Mouse (Mus musculus) heart, embryonic 11.5 days (tissue): ENCODE measurements around the gene Polr2m. TPM values are rescaled to one million over a fixed set of nuclear protein-coding genes. Genes with fewer than 3 reads are reported as not detected.

Source experiments
- ATAC-seq: fragments of 200-750 bp; cut with Nextera tagmentation; replicated peaks from 2 replicates; pipeline ENCODE4 v1.8.0; 2017; ENCODE audit warnings: moderate library complexity; ENCODE audit not compliant: insufficient number of reproducible peaks, low FRiP score, low TSS enrichment
- H3K27ac ChIP-seq: fragments of 300-500 bp; sonication (generic); 2 replicates; pipeline ENCODE4 v1.5.1; 2014; ENCODE audit warnings: mild to moderate bottlenecking, low read depth, low read length
- H3K27me3 ChIP-seq: fragments of 300-500 bp; sonication (generic); 2 replicates; pipeline ENCODE4 v1.6.1; 2014; ENCODE audit warnings: mild to moderate bottlenecking, low read length, mixed read lengths; ENCODE audit not compliant: control insufficient read depth, insufficient read depth
- H3K36me3 ChIP-seq: fragments of 300-500 bp; sonication (generic); 2 replicates; pipeline ENCODE4 v1.6.1; 2014; ENCODE audit warnings: mild to moderate bottlenecking, low read length, moderate library complexity, mixed read lengths; ENCODE audit not compliant: control insufficient read depth, insufficient read depth
- H3K4me1 ChIP-seq: fragments of 300-500 bp; sonication (generic); 2 replicates; pipeline ENCODE4 v1.6.1; 2014; ENCODE audit warnings: low read length; ENCODE audit not compliant: control insufficient read depth, insufficient read depth
- H3K4me2 ChIP-seq: fragments of 300-500 bp; sonication (generic); 2 replicates; pipeline ENCODE4 v1.6.1; 2014; ENCODE audit warnings: mild to moderate bottlenecking, moderate library complexity
- H3K4me3 ChIP-seq: fragments of 300-500 bp; sonication (generic); 2 replicates; pipeline ENCODE4 v1.5.1; 2014; ENCODE audit warnings: low read depth, low read length
- H3K9ac ChIP-seq: fragments of 300-500 bp; sonication (generic); 2 replicates; pipeline ENCODE4 v1.6.1; 2014; ENCODE audit warnings: mild to moderate bottlenecking, low read depth, low read length, moderate library complexity
- H3K9me3 ChIP-seq: fragments of 300-500 bp; sonication (generic); replicated peaks from 2 replicates; pipeline ENCODE4 v1.6.1; 2016; ENCODE audit warnings: low read length; ENCODE audit not compliant: control insufficient read depth
- WGBS: fragments of 180-500 bp; shearing (Covaris S2); extraction: QIAGEN DNeasy Blood & Tissue Kit; methylation state at CpG from one replicate; pipeline ENCODE4 v1.1.7; 2014; ENCODE audit not compliant: insufficient replicate concordance; 5-methylcytosine and 5-hydroxymethylcytosine counted together
- polyA plus RNA-seq: library from polyadenylated mRNA; unstranded; fragments of >200 nt; fragmentation: Nextera tagmentation; extraction: Ambion mirVana; gene quantifications from 2 replicates; pipeline ENCODE4 v1.2.1, GENCODE M21; 2014

The Polr2m gene
- polyA plus RNA-seq, 1 experiment from 2014 or later: 301 TPM

GRCm38 (mm10) chr9:71512899-71513298 lies 27.2 kb upstream of the Polr2m start:
- Histone ChIP-seq H3K27ac (no peak overlapping the region), H3K27me3 (no peaks in the 10 kb centered on the region), H3K4me1 (no peaks in the 10 kb centered on the region), H3K4me3 (no peak overlapping the region), H3K4me2 (no peak overlapping the region), H3K36me3 (no peaks in the 10 kb centered on the region), H3K9me3 (no peaks in the 10 kb centered on the region), H3K9ac (no peak overlapping the region)
- WGBS: 83% methylated on average over 10 of the region's 10 CpGs
- ATAC-seq: no peak

GRCm38 (mm10) chr9:71498391-71499182 lies 12.9 kb upstream of the Polr2m start:
- Histone ChIP-seq H3K9ac (no peak overlapping the region), H3K27ac (no peak overlapping the region), H3K4me3 (no peak overlapping the region), H3K36me3 (no peaks in the 10 kb centered on the region), H3K4me1 (peaks cover 7% of the 10 kb centered on the region), H3K4me2 (no peak overlapping the region), H3K27me3 (no peaks in the 10 kb centered on the region), H3K9me3 (no peaks in the 10 kb centered on the region)
- no peak for ATAC-seq
- WGBS: 59% methylated on average over 10 of the region's 10 CpGs

DNA sequence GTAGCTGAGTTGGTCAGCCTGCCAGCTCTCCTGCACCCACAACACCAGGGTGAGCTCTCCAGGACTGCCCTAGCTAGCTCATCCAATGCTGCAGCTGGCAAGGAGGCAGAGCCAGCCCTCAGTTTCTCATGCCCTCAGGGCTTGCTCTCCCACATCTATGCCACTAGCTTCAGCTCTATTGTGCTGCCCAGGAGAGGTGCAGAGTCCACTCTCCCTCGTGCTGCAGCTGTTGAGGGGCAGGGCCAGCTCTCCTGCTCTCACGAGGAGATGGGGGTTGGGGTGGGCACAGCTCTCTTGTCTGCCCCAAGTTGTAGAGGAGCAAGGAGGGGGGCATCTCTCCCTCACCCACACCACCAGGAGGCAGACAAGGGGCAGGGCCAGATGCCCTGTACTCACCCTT lies 10.9 kb upstream of the Polr2m start:
- Histone ChIP-seq H3K9me3 (no peaks in the 10 kb centered on the region), H3K4me3 (no peak overlapping the region), H3K4me1 (no peaks in the 10 kb centered on the region), H3K4me2 (no peak overlapping the region), H3K36me3 (no peaks in the 10 kb centered on the region), H3K27ac (no peak overlapping the region), H3K27me3 (no peaks in the 10 kb centered on the region), H3K9ac (no peak overlapping the region)
- ATAC-seq: no peak
- 58% methylated on average over 2 of the region's 2 CpGs for WGBS

GRCm38 (mm10) chr9:71493771-71494170 lies 8.0 kb upstream of the Polr2m start:
- no peak overlapping the region for H3K4me3 ChIP-seq
- no peaks in the 10 kb centered on the region for H3K27me3 ChIP-seq
- no peaks in the 10 kb centered on the region for H3K4me1 ChIP-seq
- H3K36me3 ChIP-seq: no peaks in the 10 kb centered on the region
- no peak overlapping the region for H3K27ac ChIP-seq
- H3K4me2 ChIP-seq: no peak overlapping the region
- no peaks in the 10 kb centered on the region for H3K9me3 ChIP-seq
- WGBS: 77% methylated on average over 5 of the region's 5 CpGs
- ATAC-seq: no peak
- no peak overlapping the region for H3K9ac ChIP-seq

DNA sequence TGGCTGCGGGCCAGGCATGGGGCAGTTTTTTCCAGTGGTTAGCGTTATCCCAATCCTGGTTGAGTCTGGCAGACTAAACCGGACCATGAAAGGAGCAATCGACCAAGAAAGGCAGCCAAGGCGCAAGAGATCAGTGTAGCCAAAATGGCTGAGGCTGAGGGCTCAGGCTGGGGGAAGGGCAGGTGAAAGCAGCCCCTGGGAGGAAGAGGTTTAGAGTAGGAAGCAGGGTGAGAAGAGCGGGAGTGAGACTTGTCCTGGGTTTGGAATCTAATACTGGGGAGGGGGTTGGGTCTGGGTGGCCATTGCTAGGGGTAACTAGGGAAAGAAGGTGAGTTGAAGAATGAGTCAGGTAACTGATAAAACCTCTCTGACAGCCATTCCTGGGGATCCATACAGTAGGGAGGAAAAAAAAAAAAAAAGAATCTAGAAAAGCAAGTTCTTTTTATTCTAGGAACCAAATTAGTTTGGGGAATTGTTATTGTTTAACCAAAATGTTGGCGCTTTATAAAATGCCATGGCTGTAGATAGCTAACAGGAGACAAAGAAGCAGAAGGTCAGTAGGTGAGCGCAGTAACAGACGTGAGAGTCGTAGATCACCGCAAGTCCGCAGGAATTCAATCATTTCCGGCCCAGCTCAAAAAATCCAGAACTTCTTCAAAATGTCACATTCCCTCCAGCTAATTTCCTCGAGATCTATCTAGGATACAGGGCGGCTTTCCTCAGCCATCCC lies 6.7 kb upstream of the Polr2m start:
- Histone ChIP-seq H3K36me3 (no peaks in the 10 kb centered on the region), H3K9ac (no peak overlapping the region), H3K4me2 (no peak overlapping the region), H3K4me1 (no peaks in the 10 kb centered on the region), H3K4me3 (no peak overlapping the region), H3K27me3 (no peaks in the 10 kb centered on the region), H3K27ac (no peak overlapping the region), H3K9me3 (no peaks in the 10 kb centered on the region)
- ATAC-seq: no peak
- 70% methylated on average over 15 of the region's 15 CpGs for WGBS

GRCm38 (mm10) chr9:71490076-71490475 lies 4.3 kb upstream of the Polr2m start:
- no peaks in the 10 kb centered on the region for H3K9me3 ChIP-seq
- no peak overlapping the region for H3K4me2 ChIP-seq
- WGBS: 39% methylated on average over 3 of the region's 3 CpGs
- no peaks in the 10 kb centered on the region for H3K4me1 ChIP-seq
- no peaks in the 10 kb centered on the region for H3K36me3 ChIP-seq
- no peak for ATAC-seq
- H3K27ac ChIP-seq: no peak overlapping the region
- no peaks in the 10 kb centered on the region for H3K27me3 ChIP-seq
- no peak overlapping the region for H3K4me3 ChIP-seq
- H3K9ac ChIP-seq: no peak overlapping the region

GRCm38 (mm10) chr9:71486127-71486526 lies 392 bp upstream of the Polr2m start:
- WGBS: 44% methylated on average over 7 of the region's 7 CpGs
- no peaks in the 10 kb centered on the region for H3K27me3 ChIP-seq
- peak overlapping the region; percentile 79 for H3K4me3 ChIP-seq
- no peaks in the 10 kb centered on the region for H3K9me3 ChIP-seq
- no peak for ATAC-seq
- H3K36me3 ChIP-seq: peaks cover 20% of the 10 kb centered on the region
- peak overlapping the region; percentile 31; the same call in 1 of the 2 replicates for H3K4me2 ChIP-seq
- peak overlapping the region; percentile 95; the same call in 1 of the 2 replicates for H3K27ac ChIP-seq
- no peak overlapping the region; the same call in 1 of the 2 replicates for H3K9ac ChIP-seq
- H3K4me1 ChIP-seq: no peaks in the 10 kb centered on the region

DNA sequence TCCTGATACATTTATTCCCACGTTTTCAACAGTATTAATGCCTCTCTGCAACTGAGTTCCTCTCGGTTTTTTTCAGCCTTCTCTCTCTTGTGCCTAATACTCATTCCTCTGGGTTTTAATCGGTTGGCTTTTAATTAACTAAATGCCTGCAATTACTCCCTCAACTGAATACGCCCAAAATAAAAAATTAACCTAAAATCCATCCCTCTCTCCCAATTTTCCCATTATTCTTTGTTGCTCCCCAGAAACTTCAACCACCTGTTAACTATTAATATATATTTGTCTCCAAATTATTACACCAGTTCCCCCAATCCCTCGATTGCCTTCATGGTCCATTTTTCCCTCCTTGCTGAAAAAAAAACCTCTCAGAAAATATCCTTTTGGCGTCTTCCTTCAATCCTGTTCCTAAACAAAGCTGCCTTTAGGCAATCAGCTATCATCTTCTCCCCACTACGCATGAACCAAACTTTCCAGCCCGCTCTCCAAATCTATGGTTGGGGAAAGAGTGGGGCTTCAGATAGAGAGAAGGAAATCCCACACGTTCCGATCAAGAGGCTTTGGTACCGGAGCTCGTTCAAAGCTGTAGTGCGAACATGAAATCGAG lies 762 bp downstream of the Polr2m start:
- Histone ChIP-seq H3K36me3 (peaks cover 31% of the 10 kb centered on the region), H3K9ac (peak overlapping the region; percentile 99), H3K27me3 (no peaks in the 10 kb centered on the region), H3K27ac (peak overlapping the region; percentile 95), H3K4me2 (peak overlapping the region; percentile 77), H3K4me3 (peak overlapping the region; percentile 79), H3K9me3 (no peaks in the 10 kb centered on the region), H3K4me1 (0 out of 2 replicates have a peak, but pooled peaks cover 2% of the 10 kb centered on the region)
- ATAC-seq: no peak
- WGBS: 2% methylated on average over 14 of the region's 14 CpGs
